Mouse (Mus musculus): Measurements from ENCODE around the gene Cpsf3.

- TF ChIP-seq GATA1 (IDR thresholded peaks at IDR 0.05; ENCODE audit: borderline replicate concordance, low read length) (no peak), FLI1 (IDR thresholded peaks at IDR 0.05; ENCODE audit: low read length) (no peak)
Measured at GRCm38 (mm10) chr12:21268083-21268616, 17.0 kb upstream of the Cpsf3 start.

All from megakaryocyte, embryonic 14.5 days (primary cell).